Mouse (Mus musculus) small intestine, adult 2 months (tissue): ENCODE measurements at regions not wholly inside any gene's neighbourhood (a gene's known extent, or its start where the extent isn't known, plus 50 kb on each side); places are given as distances from the start of the nearest gene placed in this dataset.

Experiments used
- CTCF ChIP-seq: fragments of 200-500 bp; IDR thresholded peaks from 2 replicates; pipeline ENCODE4 v1.5.1; 2012; ENCODE audit warnings: low read depth, mild to moderate bottlenecking, control low read depth, inconsistent platforms, low read length, moderate library complexity, mixed read lengths; ENCODE audit not compliant: insufficient replicate concordance, insufficient read length; ENCODE audit errors: extremely low read depth
- POLR2A ChIP-seq: fragments of 200-500 bp; IDR thresholded peaks from 2 replicates; pipeline ENCODE4 v1.6.1; 2012; ENCODE audit warnings: low read depth, mild to moderate bottlenecking, control low read depth, inconsistent platforms, low read length, moderate library complexity

DNA sequence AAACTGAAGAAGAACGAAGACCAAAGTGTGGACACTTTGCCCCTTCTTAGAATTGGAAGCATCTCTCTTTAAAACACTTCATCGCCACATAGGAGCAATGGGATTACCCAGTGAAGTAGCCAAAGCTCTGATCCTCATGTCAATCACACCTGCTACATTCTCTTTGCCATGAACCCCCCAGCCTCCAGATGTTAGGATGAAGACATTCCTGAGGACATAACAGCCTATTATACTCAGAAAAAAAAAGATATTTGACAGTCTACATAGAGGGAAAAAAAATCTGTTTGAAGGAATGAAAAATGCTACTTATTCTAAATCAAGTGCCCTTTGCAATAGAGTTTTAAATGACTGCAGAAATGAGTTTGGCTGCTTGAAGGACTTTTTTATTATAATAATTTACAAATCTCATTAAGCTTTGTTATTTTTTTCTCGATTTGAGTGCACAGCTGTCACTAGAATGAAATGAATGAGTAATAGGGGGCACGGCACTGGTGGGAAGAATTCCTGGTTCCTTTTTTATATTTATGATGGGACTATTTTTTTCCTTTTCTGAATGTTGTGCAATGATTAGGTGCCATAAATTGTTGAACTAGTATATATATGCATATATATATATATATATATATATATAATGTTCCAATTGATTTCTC lies 618.8 kb downstream of the Rapgef2 start:
- TF ChIP-seq CTCF = no peak
- no peak for TF ChIP-seq POLR2A
